Mouse (Mus musculus): Measurements from ENCODE around the gene 1700069L16Rik. TPM values are rescaled to one million over a fixed set of nuclear protein-coding genes. Genes with fewer than 3 reads are reported as not detected.

1700069L16Rik gene
- polyA plus RNA-seq, 1 experiment from 2014 or later = not detected

DNA sequence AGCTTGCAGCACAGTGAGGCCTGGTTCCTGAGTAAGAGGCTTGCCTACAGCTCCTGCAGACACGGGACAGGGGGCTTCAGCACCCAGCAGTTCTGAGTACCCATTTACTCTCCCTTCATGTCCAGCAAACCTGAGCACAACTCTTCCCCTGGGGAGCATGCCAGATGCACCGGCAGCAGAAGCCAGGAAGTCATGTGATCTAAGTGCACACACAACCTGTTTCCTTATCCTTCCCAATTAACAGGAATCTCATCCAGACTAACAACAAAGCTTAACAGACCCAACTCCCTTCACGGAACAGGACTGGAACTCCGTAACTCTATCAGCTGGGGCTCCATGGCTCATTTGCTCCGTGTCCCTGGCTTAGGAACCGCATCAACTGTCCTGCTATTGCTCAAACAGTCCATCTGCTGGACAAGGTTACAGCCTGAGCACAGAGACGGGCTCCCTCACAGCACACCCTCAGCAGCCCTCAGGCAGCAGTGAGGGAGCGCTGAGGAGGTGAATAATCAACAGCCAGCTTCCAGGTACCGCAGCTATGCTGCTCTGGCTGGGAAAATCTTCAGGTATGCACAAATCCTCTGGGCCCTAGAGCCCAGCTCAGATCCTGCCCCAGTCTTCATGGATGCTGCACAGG is 27.1 kb upstream of the 1700069L16Rik start:
- Histone ChIP-seq H3K27ac (no peak overlapping the region), H3K4me1 (replicated peaks) (no peaks in the 10 kb centered on the region), H3K4me3 (replicated peaks) (no peak overlapping the region), H3K9ac (replicated peaks) (no peak overlapping the region), H3K36me3 (peaks cover 100% of the 10 kb centered on the region), H3K4me2 (no peak overlapping the region), H3K27me3 (no peaks in the 10 kb centered on the region), H3K9me3 (no peaks in the 10 kb centered on the region)
- ATAC-seq (ENCODE audit: insufficient number of reproducible peaks, insufficient read depth, low FRiP score, low TSS enrichment, low read depth) = no peak
- 91% methylated on average over 9 of the region's 9 CpGs for WGBS

- H3K4me1 ChIP-seq (replicated peaks) = no peaks in the 10 kb centered on the region
- H3K36me3 ChIP-seq = peaks cover 100% of the 10 kb centered on the region
- no peaks in the 10 kb centered on the region for H3K27me3 ChIP-seq
- H3K9me3 ChIP-seq = no peaks in the 10 kb centered on the region; the same call in 1 of the 2 replicates
- no peak overlapping the region for H3K9ac ChIP-seq (replicated peaks)
- 92% methylated on average over 13 of the region's 13 CpGs for WGBS
- no peak overlapping the region for H3K27ac ChIP-seq
- no peak overlapping the region for H3K4me2 ChIP-seq
- ATAC-seq (ENCODE audit: insufficient number of reproducible peaks, insufficient read depth, low FRiP score, low TSS enrichment, low read depth) = no peak
- H3K4me3 ChIP-seq (replicated peaks) = no peak overlapping the region
These were observed 24.2 kb upstream of the 1700069L16Rik start for GRCm38 (mm10) chr5:113748556-113749331.

GRCm38 (mm10) chr5:113747629-113748028 is 23.1 kb upstream of the 1700069L16Rik start:
- H3K36me3 ChIP-seq = peaks cover 100% of the 10 kb centered on the region
- WGBS = 93% methylated on average over 5 of the region's 5 CpGs
- no peak overlapping the region for H3K27ac ChIP-seq
- H3K4me2 ChIP-seq = no peak overlapping the region
- H3K27me3 ChIP-seq = no peaks in the 10 kb centered on the region
- no peak overlapping the region for H3K4me3 ChIP-seq (replicated peaks)
- H3K9me3 ChIP-seq = no peaks in the 10 kb centered on the region; the same call in 1 of the 2 replicates
- no peak for ATAC-seq (ENCODE audit: insufficient number of reproducible peaks, insufficient read depth, low FRiP score, low TSS enrichment, low read depth)
- no peaks in the 10 kb centered on the region for H3K4me1 ChIP-seq (replicated peaks)
- H3K9ac ChIP-seq (replicated peaks) = no peak overlapping the region

DNA sequence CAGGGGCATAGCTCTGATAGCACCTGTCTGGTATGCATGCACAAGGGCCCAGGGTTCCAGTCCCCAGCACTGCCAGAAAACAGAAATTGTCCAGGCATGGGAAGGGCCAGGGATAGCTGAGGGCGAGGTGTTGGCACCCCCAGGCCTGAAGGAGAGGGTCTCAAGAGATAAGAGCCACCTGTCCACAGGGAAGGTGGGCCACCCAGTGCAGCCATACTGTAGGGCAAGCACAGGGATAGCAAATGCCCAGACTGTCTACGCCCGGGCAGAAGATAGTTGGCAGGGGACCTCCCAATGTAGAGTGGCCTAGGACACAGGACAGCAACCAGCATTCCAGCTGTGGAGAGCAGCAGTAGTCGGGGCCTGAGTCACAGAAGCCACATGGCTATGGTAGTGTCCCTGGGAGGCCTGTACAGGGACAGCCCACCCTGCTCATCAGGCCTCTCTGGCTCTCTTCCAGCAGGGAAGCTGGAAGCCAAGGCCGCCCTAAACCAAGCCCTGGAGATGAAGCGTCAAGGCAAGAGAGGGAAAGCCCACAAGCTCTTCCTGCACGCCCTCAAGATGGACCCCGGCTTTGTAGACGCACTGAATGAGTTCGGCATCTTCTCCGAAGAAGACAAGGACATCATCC is 13.2 kb upstream of the 1700069L16Rik start:
- Histone ChIP-seq H3K27ac (no peak overlapping the region), H3K4me3 (replicated peaks) (no peak overlapping the region), H3K9ac (replicated peaks) (no peak overlapping the region), H3K4me2 (no peak overlapping the region), H3K4me1 (replicated peaks) (peaks cover 16% of the 10 kb centered on the region), H3K27me3 (no peaks in the 10 kb centered on the region), H3K36me3 (peaks cover 56% of the 10 kb centered on the region), H3K9me3 (no peaks in the 10 kb centered on the region)
- WGBS = 88% methylated on average over 11 of the region's 11 CpGs
- ATAC-seq (ENCODE audit: insufficient number of reproducible peaks, insufficient read depth, low FRiP score, low TSS enrichment, low read depth) = no peak

- ATAC-seq (ENCODE audit: insufficient number of reproducible peaks, insufficient read depth, low FRiP score, low TSS enrichment, low read depth) = no peak
- Histone ChIP-seq H3K27ac (0 out of 2 replicates have a peak overlapping the region, but pooled peaks have one; percentile 95), H3K27me3 (no peaks in the 10 kb centered on the region)
These were observed 12.1 kb upstream of the 1700069L16Rik start for GRCm38 (mm10) chr5:113736522-113737164.

DNA sequence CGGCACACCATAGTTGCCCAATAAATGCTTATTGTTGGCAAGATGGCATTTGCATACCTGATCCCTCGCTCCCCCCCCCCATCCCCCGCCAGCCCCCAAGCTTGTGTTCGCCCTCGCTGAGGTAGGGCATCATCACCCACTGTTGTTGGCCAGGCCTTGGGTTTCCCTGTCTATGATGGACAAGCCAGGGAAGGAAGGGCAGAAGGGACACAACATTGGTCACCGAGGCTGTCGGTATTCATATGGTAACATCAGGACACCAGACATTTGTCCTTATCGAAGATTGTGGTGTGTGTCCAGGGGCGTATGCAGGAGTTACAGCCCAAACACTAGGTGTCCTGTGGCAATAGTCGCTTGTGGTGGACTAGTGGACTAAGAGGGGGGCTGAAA is 11.5 kb upstream of the 1700069L16Rik start:
- Histone ChIP-seq H3K9ac (replicated peaks) (peak overlapping the region; percentile 66), H3K4me3 (replicated peaks) (peak overlapping the region; percentile 63), H3K9me3 (no peaks in the 10 kb centered on the region), H3K36me3 (peaks cover 40% of the 10 kb centered on the region), H3K27me3 (no peaks in the 10 kb centered on the region), H3K4me2 (peak overlapping the region; percentile 90), H3K27ac (peak overlapping the region; percentile 95), H3K4me1 (replicated peaks) (peaks cover 16% of the 10 kb centered on the region)
- ATAC-seq (ENCODE audit: insufficient number of reproducible peaks, insufficient read depth, low FRiP score, low TSS enrichment, low read depth) = no peak
- WGBS = 5% methylated on average over 10 of the region's 10 CpGs

More at GRCm38 (mm10) chr5:113736522-113737164, 12.1 kb upstream of the 1700069L16Rik start:
- Histone ChIP-seq H3K9me3 (no peaks in the 10 kb centered on the region), H3K9ac (replicated peaks) (peak overlapping the region; percentile 66), H3K4me3 (replicated peaks) (peak overlapping the region; percentile 63), H3K4me2 (peak overlapping the region; percentile 90), H3K36me3 (peaks cover 45% of the 10 kb centered on the region), H3K4me1 (replicated peaks) (peaks cover 16% of the 10 kb centered on the region)
- 42% methylated on average over 15 of the region's 15 CpGs for WGBS

GRCm38 (mm10) chr5:113735345-113736112 is 11.0 kb upstream of the 1700069L16Rik start, which contains the start of gene Ficd:
Gene Ficd (plus strand): TSS chr5:113735803.
- WGBS = 1% methylated on average over 71 of the region's 71 CpGs
- H3K4me2 ChIP-seq = peak within 1 kb of the TSS; percentile 90
- peaks cover 34% of the 10 kb centered on the region for H3K36me3 ChIP-seq
- H3K4me3 ChIP-seq (replicated peaks) = peak within 1 kb of the TSS; percentile 63
- H3K27me3 ChIP-seq = no peaks in the 10 kb centered on the region
- H3K9ac ChIP-seq (replicated peaks) = peak within 1 kb of the TSS; percentile 66
- ATAC-seq (ENCODE audit: insufficient number of reproducible peaks, insufficient read depth, low FRiP score, low TSS enrichment, low read depth) = peak; percentile 93
- no peaks in the 10 kb centered on the region for H3K9me3 ChIP-seq
- peaks cover 19% of the 10 kb centered on the region for H3K4me1 ChIP-seq (replicated peaks)
- H3K27ac ChIP-seq = peak within 1 kb of the TSS; percentile 95

DNA sequence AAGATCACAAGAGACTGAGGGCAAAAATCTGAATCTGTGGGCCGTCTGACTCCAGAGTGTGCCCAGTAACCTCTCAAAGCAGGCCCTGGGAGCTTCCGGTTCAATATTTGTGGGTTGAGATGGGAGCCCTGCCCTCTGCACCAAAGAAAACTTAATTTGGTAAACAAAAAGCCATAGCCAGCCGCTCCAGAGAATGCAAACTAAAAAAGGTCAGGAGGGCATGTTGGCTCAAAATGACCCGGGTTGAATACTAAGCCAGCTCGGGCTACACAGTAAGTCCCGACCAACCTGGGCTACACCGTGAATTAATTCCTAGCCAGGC is 10.4 kb upstream of the 1700069L16Rik start:
- Histone ChIP-seq H3K36me3 (peaks cover 28% of the 10 kb centered on the region), H3K4me1 (replicated peaks) (peaks cover 23% of the 10 kb centered on the region), H3K4me3 (replicated peaks) (peak overlapping the region; percentile 63), H3K9me3 (no peaks in the 10 kb centered on the region), H3K27ac (peak overlapping the region; percentile 95), H3K9ac (replicated peaks) (peak overlapping the region; percentile 66), H3K4me2 (peak overlapping the region; percentile 90), H3K27me3 (no peaks in the 10 kb centered on the region)
- ATAC-seq (ENCODE audit: insufficient number of reproducible peaks, insufficient read depth, low FRiP score, low TSS enrichment, low read depth) = no peak
- WGBS = 32% methylated on average over 7 of the region's 7 CpGs

- Histone ChIP-seq H3K4me3 (replicated peaks) (no peak overlapping the region), H3K4me2 (no peak overlapping the region), H3K27me3 (no peaks in the 10 kb centered on the region), H3K9me3 (no peaks in the 10 kb centered on the region), H3K27ac (0 out of 2 replicates have a peak overlapping the region, but pooled peaks have one; percentile 41), H3K9ac (replicated peaks) (no peak overlapping the region), H3K4me1 (replicated peaks) (peaks cover 23% of the 10 kb centered on the region), H3K36me3 (peaks cover 22% of the 10 kb centered on the region)
- WGBS = 70% methylated on average over 5 of the region's 5 CpGs
- ATAC-seq (ENCODE audit: insufficient number of reproducible peaks, insufficient read depth, low FRiP score, low TSS enrichment, low read depth) = no peak
These were observed 9.8 kb upstream of the 1700069L16Rik start for GRCm38 (mm10) chr5:113734376-113734775.

GRCm38 (mm10) chr5:113732182-113732581 is 7.6 kb upstream of the 1700069L16Rik start:
- H3K9me3 ChIP-seq = no peaks in the 10 kb centered on the region
- no peak overlapping the region for H3K4me3 ChIP-seq (replicated peaks)
- H3K27ac ChIP-seq = no peak overlapping the region
- ATAC-seq (ENCODE audit: insufficient number of reproducible peaks, insufficient read depth, low FRiP score, low TSS enrichment, low read depth) = no peak
- H3K9ac ChIP-seq (replicated peaks) = no peak overlapping the region
- peaks cover 5% of the 10 kb centered on the region; the same call in 1 of the 2 replicates for H3K27me3 ChIP-seq
- H3K4me2 ChIP-seq = no peak overlapping the region
- WGBS = 25% methylated on average over 6 of the region's 6 CpGs
- peaks cover 21% of the 10 kb centered on the region for H3K4me1 ChIP-seq (replicated peaks)
- H3K36me3 ChIP-seq = peaks cover under 1% of the 10 kb centered on the region; the same call in 1 of the 2 replicates

Measured in limb, embryonic 12.5 days (tissue).